Mouse (Mus musculus) urinary bladder, postnatal 25 days (tissue): ENCODE results near the gene Slc16a12.
"Not testable (repeated sequence)": the region's sequence is repeated elsewhere in the genome, so short reads cannot be mapped to it uniquely, and the experiment has no call there.

Source experiments
- DNase-seq: peaks from one replicate; pipeline ENCODE4 v3.0.0; 2022; ENCODE audit warnings: low spot score

The Slc16a12 gene

DNA sequence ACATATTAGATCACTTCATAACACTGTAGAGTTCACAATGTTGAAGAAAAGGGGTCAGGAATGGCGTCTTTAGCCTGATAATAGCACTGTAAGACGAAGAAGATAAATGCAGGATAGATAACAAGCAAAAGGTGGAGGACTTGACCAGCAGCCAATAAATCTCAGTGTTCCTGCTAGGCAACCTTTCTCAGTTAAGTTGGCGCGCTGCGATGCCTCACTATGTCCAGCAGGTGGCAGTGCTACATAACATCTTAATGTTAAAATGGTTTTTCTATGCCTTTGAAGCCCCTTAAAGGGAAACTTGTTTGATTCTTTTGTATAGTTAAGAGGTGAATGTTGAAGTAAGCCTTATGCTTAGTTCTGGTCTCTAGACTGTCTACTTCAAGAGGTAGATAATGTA is 81.0 kb downstream of the Slc16a12 start:
- DNase-seq: peak; percentile 61

DNA sequence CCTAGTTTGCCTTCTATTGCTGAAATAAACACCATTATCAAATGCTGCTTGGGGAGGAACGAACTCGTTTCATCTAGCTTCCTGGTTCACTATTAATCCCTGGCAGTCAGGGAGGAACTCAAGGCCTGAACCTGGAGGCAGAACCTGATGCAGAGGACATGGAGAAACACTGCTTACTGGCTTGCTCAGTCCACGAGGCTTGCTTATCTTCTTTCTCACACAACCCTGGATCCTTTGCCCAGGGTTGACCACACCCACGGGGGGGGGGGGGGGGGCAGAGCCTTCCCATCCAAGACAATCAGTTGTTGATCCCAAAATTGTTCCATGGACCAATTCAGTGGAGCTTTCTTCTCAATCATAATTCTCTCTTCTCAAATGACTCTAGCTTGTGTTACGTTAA is 84.3 kb downstream of the Slc16a12 start:
- DNase-seq: no peak

DNA sequence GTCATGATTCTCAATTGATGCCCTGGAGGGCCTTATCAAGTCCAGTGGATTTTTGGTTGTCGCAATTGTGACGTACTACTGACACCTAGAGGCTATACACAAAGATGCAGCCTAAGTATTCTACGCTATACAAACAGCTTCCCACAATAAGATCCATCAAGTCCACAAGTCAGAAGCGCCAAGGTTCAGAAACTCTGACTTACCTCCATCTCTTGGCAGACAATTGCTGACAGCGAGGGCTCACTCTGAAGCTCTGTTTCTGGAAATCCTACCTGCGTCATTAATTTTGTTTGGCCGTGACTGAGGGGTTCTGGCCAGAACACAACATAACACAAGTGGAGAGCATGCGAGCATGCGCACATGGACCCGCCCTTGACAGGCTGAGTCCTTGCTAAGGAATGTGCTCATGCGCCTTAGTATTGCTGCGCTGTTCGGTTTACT is 85.0 kb downstream of the Slc16a12 start:
- peak; percentile 62 for DNase-seq

DNA sequence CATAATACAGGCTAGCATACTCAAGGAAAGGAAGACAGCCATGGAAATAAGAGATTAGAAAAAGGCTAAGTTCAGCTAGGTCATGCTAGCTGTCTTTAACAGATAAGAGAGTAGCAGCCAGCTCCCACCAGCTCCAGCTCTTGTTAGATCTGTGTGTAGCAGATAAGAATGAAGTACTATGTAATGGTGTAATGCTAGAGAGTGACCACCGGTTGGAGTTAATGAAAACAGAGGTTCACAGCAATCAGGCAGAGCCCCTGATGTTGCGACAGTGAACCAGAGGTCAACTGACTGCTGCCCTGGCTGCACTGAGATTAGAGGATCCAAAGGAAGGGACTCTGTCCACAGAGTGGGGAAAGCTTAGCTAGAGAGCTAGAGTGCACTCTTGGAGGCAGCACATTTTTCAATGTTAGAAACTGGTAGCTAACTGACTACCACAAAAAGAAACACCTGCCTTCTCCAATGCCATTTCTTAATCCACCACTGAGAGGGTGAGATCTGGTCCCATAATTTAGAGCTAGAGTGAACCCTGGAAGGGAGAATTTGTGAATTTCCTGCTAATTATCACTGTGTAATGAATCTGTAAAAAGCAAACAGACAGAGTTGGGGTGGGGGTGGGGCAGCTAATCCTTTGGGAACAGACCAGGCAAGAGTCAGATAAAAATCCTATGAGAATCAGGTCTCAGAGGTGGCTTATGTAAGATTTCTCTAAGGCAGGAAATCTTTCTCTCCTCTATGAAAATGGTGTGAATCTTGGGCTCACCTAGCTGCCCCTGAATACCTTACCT is 90.4 kb downstream of the Slc16a12 start:
- DNase-seq: no peak

DNA sequence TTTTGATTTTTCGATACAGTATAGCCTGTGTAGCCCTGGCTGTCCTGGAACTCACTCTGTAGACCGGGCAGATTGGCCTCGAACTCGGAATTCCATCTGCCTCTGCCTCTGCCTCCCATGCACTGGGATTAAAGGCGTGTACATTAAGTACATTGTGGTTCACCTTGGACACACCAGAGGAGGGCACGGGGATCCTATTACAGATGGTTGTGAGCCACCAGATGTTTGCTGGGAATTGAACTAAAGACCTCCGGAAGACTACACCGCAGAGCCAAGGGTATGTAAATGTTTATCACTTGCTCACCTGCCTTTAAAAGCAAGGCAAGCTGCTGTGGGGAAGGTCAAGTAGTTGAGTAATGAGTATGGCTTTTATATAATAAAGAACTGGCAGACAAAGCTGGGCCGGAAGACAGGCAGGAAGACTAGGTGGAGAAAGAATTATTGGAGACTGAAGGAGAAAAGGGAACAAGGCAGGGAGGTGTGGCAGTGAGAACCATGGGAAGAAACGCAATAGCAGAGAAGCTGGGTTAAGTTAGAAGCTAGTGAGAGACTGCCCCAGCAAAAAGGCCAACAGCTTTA is 91.8 kb downstream of the Slc16a12 start:
- DNase-seq: no peak

DNA sequence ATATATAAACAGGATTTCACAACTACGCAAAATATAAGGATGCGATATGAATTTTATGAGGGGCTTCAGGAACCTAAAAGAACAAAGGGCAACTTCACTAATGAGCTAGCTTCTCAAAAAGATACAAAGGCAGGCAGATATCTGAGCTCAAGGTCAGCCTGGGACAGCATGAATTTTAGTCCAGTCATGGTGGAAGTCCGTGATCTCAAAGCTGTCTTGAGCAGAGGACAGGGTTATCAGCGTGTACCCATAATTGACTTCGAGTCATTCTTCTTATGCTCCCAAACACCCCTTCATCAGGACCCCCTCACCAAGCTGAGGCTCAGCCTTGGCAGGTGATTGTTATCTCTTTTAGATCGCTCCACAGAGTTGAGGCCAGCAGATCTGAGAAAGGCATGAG is 96.1 kb downstream of the Slc16a12 start:
- DNase-seq: no peak

DNA sequence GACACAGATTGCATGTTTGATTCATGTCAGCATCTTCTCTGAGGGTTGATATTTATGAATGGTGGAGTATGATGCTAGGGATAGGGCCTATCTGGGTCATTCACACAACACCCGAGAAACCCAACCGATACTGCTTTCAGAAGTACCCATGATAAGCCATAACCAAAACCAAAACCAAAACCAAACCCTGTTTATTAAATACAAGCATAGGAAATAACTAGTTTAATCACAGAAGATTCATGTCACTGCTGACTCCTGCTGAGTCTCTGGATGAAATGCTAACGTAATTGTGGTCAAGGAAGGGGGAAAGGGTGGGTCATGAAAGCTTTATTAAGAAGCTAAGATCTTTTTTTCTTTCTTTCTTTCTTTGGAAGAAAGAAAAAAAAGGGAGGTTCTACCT is 96.8 kb downstream of the Slc16a12 start:
- no peak for DNase-seq

DNA sequence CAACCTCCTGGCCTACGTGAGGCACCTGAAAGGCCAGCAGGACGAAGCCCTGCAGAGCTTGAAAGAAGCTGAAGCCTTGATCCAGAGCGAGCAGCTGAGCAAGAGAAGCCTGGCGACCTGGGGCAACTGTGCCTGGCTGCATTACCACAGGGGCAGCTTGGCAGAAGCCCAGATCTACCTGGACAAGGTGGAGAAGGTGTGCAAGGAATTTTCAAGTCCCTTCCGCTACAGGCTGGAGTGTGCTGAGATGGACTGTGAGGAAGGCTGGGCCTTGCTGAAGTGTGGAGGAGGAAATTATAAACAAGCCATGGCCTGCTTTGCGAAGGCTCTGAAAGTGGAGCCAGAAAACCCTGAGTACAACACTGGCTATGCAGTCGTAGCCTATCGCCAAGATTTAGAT is 99.5 kb downstream of the Slc16a12 start:
- not testable (repeated sequence) for DNase-seq

DNA sequence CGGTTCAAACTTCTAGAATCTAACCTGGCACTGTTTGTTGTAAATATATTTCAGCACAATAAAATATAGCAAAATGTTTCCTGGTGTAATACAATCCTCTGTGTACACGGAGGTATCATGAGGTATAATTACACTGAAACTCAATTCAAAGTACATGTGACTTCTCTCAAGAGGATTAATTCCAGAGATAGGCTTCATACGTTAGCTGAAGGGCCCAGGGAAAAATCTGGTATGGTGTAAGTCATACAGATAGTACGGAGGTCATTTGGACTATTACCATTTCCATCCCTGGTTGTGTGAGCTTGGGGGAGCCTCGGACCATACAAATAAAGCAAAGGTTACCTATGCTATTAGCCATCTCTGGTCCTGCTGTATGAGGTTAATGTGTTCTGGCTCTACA is 104.5 kb downstream of the Slc16a12 start:
- no peak for DNase-seq

DNA sequence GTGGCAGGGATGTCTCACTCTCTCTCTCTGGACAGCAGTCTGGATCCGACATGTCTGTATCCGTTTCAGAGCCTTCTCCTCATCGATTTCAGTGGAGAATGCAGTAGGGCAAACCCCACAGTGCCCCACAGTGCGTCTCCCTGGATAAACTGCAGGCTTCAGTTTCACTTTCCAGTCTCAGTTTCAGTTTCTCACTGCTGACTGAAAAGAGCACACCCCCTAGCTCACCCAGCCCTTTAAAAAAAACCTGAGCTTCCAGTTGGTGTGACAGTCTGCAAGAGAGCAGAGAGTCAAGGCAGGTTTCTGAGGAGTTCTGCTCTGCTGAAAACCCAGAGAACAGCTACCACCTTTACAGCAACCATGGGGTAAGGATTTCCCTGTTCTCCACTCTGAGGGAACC is 106.5 kb downstream of the Slc16a12 start, which contains the start of the genes Ifit1bl2 and Ifit1:
Gene Ifit1bl2, minus strand, starts transcription at position 121 of the 400 bp plus-strand sequence.
Gene Ifit1, plus strand, starts transcription at position 249 of the 400 bp plus-strand sequence.
- DNase-seq: no peak

DNA sequence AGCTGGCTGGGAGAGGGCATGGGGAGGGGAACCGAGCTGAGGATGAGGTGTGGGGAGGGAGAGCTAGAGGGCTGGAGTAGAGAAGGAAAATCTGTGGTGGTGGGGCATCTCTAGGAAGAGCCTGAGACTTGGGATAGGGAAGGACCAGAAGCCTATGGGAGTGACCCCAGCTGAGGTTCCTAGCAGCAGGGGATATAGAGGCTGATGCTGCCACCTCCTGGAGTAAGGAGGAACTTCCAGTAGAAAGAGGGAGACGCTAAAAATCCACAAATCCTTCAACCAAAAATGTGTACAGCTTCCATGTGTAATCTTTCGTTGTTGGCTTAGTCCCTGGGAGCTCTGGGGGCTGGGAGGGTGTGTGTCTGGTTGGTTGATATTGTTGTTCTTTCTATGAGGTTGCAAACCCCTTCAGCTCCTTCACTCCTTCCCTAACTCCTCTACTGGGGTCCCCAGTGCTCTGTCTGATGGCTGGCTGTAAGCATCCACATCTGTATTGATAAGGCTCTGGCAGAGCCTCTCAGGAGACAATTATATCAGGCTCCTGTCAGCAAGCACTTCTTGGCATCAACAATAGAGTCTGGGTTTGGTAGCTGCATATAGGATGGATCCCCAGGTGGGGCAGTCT is 110.0 kb downstream of the Slc16a12 start:
- peak; percentile 41 for DNase-seq

DNA sequence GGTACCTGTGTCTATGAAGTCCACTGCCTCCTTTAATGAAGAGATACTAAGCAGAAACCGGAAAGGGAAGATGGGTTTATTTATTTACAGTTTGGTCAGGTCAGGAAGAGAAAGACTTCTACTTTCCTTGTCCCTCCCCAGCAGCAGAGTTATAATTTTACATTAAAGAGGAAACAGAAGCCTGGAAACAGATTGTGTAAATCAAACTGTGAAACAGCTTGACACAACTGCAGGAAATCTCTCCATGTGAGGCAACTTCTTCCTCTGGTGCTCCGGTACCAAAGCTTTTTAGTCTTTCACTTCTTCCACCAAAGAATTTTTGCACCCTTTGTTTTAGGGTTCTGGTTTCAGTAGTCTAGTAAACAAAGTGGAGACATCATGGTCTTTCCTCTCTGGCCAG is 113.6 kb downstream of the Slc16a12 start:
- DNase-seq: no peak

DNA sequence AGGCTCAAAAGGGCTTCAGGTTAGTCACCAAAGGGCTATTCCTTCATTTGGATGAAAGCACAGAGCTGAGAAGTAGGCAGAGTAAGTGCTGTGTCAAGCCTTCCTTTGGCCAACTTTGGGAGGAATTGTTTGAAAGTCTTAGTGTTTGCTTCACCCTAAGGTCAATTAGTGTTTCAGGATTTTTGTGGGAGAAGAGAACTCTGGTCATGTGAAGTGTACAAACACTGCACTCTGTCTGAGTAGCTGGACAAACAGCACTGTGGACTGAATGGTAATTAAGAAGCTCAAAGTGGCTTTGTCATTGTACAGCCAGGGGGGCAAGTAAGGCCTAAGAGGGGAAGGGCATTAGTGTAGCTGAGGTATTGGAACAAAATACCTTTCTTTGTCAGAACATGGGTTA is 115.6 kb downstream of the Slc16a12 start:
- DNase-seq: no peak

DNA sequence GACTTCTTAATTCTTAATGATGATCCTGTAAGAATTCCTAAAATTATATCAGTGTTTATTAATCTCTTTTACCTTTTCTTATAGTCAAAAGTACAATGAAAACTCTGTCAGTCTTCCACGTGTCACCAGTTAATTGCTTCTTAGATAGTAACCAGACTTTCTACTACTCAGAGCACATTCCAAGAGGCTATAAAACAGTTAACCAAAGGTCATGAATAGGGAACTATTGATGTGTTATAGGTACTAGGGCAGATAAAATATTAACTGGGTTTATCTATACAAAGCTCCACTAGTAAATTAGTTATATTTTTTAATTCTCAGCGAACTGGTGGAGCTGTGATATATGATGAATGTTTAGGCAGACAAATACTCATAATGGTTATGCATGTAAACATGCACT is 119.6 kb downstream of the Slc16a12 start:
- no peak for DNase-seq

DNA sequence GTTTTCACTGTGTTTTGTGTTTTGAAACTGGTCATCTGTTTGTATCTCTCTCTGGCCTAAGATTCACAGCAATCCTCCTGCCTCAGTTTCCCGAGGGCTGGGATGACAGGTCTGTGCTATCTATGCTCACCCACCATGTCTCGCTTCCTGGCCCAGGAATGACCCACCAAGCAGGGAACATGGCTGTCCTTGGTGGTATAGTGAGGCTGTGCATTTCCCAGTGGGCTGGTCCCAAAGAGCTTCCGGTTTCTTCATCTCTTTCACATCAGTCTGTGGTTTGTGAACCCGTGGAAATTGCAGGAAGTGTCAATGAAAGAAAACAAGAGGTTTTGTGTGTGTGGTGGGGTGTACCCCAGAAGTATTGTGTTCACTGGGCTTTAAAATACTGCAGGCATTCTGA is 122.4 kb downstream of the Slc16a12 start:
- DNase-seq: no peak

DNA sequence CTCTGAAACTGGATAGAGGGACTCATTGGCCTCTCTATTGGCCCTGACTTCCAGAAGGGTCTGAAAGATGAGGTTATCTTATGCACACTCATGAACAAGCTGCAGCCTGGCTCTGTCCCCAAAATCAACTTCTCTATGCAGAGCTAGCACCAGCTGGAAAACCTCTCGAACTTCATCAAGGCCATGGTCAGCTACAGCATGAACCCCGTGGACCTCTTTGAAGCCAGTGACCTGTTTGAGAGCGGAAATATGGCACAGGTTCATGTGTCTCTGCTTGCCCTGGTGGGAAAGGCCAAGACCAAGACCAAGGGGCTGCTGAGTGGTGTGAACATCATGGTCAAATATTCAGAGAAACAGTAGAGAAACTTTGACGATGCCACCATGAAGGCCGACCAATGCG is 123.3 kb downstream of the Slc16a12 start:
- DNase-seq: no peak

DNA sequence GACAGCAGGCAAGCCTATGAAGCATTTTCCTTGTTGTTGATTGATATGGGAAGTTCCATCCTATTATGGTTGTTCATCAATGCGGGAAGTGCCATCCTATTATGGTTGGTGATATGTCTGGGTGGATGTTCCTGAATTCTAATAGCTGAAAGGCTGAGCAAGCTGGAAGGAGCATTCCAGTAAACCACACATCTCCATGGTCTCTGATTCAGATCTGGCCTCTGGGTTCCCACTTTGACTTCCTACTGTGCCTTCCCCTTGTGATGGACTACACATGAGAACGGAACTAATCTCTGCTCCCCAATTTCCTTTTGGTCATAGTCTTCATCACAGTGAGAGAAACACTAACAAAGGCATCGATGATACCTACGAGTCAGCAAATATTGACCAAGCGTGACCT is 126.2 kb downstream of the Slc16a12 start:
- DNase-seq: no peak
